Mouse (Mus musculus): ENCODE measurements around the gene Sox6. TPM values are rescaled to one million over a fixed set of nuclear protein-coding genes. Genes with fewer than 3 reads are reported as not detected.

The Sox6 gene
- total RNA-seq, 2 experiments from 2014 or later = 54.8 to 56.6 TPM

DNA sequence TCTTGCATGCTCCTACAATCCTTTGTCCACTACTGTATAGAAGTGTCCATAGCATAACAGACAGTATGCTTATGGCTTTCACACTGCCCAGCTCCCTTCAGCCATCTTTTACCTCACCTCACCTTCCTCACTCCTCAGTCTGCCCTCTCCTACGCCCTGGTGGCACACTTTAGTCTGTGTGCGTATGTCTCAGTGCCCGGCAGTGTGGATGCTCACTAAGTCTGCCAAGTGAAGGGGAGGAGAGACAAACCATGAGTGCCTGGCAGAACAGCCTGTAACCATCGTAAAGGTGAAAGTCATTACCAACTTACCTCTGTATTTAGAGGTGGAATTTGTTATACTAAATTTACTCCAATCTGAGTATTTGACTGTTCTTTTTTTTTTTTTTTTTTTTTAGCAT is 35.9 kb downstream of the Sox6 start:
- intact Hi-C loops (cut with DNase I) = no loop called here
- DNase-seq = no peak

DNA sequence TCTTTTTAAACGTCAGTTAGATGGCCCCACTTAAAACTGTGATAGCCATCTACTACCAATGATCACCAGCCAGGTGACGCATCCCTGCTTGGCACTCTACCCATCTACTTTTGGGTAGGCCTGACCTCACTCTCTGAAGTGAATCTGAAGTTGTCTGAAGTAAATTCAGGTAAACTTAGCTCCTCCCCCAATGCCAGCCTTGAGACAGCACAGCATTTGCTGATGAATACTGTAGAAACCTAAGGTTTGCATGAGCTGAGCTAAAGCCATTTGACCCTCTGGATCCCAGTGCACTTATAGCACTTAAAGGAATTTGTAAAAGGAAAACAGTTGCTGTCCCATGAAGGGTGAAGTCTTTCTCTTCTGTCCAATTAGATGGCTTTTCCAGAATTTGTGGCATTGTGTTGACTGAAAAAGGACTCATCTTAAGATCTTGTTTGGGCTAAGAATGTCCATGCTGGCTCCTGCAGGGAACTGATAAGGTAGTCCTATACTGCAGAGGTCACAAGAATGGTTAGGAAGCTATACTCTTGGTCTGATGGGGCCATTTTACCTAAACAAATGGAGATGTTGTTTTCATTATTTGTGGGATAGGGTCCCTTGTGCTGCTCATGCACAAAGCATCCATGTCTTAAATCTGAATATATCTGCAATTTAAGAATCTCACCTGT is 50.4 kb downstream of the Sox6 start:
- intact Hi-C loops (cut with DNase I) = no loop called here
- no peak for DNase-seq

- no peak for DNase-seq
- intact Hi-C loops (cut with DNase I) = no loop called here
These were observed 52.9 kb downstream of the Sox6 start for GRCm38 (mm10) chr7:115985716-115986115.

GRCm38 (mm10) chr7:115984076-115984475 is 54.5 kb downstream of the Sox6 start:
- intact Hi-C loops (cut with DNase I) = no loop called here
- DNase-seq = no peak

DNA sequence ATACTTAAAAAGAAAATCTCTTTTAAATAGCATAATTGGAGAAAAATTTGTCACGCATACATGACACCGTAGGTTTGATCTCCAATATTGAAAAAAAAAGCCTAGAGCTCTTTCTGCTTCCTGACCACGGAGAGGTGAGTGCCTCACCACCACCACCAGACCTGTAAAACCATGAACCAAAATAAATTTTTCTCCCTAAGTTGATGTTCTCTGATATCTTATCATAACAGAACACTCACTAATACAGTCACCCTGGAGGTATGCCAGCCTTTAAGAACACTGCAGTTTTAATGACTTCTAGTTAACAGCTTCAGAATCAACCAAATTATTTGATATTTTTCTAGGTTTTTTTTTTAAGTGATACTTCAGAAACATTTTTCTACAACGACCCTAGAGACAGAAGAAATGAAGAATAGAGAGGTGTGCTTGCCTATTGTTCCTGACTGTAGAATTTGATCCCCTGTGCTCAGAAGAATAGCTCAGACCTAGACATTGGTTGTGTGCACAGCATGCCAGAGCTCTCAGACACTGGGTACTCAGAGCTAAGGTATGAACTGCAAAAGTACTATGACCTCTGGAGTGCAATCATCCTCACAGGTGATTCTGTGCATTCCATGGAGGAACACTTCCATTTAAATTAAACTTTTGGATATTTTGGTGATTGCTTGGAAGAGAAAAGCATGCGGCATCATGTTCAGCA is 58.6 kb downstream of the Sox6 start:
- intact Hi-C loops (cut with DNase I) = no loop called here

GRCm38 (mm10) chr7:115974518-115974917 is 64.1 kb downstream of the Sox6 start:
- intact Hi-C loops (cut with DNase I) = no loop called here
- DNase-seq = no peak

More for the DNA sequence above, 58.6 kb downstream of the Sox6 start:
- no peak for DNase-seq

DNA sequence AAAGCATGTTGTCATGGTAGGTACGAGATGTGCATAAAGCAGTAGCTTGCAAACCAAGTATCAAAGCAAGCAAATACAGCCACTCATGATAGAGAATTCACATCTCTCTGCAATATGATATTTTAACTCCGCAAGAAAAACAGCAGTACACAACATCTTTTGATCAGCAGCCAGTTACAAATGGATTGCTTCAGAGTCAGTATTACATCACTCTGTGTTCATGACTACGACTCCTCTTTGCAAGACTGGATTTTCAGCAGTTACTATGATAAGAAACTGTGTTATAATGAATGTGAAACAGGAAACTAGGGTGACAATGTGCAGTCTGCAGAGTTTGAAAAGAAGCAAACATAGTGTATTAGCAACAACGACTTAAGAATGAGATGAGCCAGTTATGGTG is 71.4 kb downstream of the Sox6 start:
- no peak for DNase-seq
- intact Hi-C loops (cut with DNase I) = no loop called here

- DNase-seq = peak; percentile 21
- intact Hi-C loops (cut with DNase I) = no loop called here
These were observed 72.4 kb downstream of the Sox6 start for GRCm38 (mm10) chr7:115966181-115966580.

DNA sequence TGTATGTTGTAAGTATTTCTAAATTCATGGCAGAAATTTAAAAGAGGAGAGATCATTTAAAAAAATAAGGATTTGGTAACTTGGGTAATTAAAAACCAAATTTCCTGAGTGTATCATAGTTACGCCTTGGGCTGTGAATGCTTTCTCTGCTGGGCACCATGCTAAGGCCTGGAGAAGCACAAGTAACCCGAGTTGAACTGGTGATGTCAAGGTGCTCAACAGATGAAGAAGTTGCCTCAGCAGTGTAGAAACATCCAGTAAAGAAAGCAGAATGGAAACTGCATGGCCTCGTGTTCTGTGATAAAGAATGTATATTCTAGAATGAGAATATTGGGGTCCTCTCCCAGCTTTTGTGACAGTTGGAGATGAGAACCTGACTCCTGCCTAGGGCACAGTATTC is 85.5 kb downstream of the Sox6 start:
- DNase-seq = no peak
- intact Hi-C loops (cut with DNase I) = no loop called here

GRCm38 (mm10) chr7:115952235-115952634 is 86.4 kb downstream of the Sox6 start:
- intact Hi-C loops (cut with DNase I) = no loop called here

DNA sequence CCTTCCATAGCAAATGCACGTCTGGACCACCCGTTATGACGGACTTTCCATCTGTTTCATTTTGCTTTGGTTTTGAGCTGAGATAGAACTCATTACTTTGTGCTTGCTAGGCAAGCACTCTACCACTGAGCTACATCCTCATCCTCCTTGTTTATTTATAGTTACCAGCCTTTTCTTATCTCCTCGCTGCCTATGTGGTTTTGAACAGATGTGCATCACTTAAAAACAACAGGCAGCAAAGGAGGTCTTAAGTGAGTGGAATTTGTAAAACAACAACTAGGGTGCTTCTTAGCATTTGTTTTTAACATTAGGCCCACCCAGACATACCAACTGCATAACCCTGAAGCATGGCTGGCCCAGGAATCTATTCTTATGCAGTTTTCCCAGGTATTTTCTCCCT is 86.9 kb downstream of the Sox6 start:
- intact Hi-C loops (cut with DNase I) = no loop called here
- no peak for DNase-seq

More at GRCm38 (mm10) chr7:115952235-115952634, 86.4 kb downstream of the Sox6 start:
- DNase-seq = no peak

GRCm38 (mm10) chr7:115947916-115948315 is 90.7 kb downstream of the Sox6 start:
- DNase-seq = no peak
- intact Hi-C loops (cut with DNase I) = no loop called here

DNA sequence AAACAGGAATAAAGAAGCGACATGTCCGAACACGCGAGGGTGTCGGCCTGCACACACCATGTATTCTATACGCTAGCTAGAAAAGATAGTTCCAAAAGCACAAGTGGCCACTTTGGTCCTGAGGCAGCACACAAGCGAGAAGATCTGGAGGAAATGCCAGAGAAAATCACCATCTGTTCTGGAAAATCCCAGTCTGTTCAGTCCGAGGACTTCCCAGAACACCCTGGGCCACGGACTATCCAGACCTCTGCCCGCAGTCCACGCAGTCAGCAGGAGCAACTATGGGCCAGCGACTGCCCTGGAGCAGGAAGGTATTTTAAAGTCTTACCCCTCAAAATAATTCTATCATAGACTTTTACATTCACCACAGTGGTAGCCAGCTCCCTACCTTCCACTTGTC is 92.0 kb downstream of the Sox6 start:
- intact Hi-C loops (cut with DNase I) = no loop called here
- no peak for DNase-seq

DNA sequence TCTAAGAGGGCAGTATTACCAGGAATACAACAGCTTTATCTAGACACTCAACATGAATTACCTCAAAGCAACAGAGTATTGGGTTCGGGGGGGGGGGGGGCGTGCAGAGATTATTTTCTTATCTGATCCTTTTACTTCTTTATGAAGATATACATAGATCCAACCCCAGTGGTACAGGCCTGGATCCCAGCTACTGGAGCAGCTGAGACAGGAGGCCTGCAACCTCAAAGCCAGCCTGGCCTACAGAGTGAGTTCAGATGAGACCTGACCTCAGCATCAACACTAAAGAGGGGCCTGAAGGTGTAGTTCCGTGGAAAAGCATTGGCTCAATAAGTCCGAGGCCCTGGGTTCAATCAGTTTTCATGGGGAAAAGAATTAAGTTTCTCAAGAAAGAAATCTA is 93.1 kb downstream of the Sox6 start:
- intact Hi-C loops (cut with DNase I) = no loop called here

DNA sequence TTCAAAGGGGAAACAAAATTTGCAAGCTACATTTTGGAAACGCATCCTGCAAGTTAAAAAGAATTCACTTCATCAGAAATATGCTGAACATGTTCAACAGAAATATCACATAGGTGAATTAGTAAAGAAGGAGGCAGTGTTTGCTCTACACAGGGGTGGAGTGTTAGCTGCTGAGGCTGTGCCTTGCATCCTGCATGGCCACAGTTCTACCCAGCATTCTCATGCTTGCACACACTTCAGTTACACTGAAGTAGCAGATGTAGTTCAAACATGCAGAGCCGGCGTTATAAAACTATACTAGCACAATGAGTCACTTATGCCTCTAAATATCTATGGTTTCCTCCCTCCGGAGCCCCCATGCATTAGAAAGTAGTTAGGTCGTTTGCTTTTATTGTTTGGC is 94.3 kb downstream of the Sox6 start:
- intact Hi-C loops (cut with DNase I) = no loop called here
- no peak for DNase-seq

More for the DNA sequence above, 93.1 kb downstream of the Sox6 start:
- DNase-seq = no peak

- DNase-seq = no peak
- intact Hi-C loops (cut with DNase I) = no loop called here
These were observed 96.8 kb downstream of the Sox6 start for GRCm38 (mm10) chr7:115941766-115942165.

GRCm38 (mm10) chr7:115939292-115939691 is 99.3 kb downstream of the Sox6 start:
- DNase-seq = no peak
- intact Hi-C loops (cut with DNase I) = no loop called here

- intact Hi-C loops (cut with DNase I) = no loop called here
- no peak for DNase-seq
These were observed 101.7 kb downstream of the Sox6 start for GRCm38 (mm10) chr7:115936908-115937307.

GRCm38 (mm10) chr7:115915338-115915737 is 123.3 kb downstream of the Sox6 start:
- no peak for DNase-seq
- intact Hi-C loops (cut with DNase I) = no loop called here

DNA sequence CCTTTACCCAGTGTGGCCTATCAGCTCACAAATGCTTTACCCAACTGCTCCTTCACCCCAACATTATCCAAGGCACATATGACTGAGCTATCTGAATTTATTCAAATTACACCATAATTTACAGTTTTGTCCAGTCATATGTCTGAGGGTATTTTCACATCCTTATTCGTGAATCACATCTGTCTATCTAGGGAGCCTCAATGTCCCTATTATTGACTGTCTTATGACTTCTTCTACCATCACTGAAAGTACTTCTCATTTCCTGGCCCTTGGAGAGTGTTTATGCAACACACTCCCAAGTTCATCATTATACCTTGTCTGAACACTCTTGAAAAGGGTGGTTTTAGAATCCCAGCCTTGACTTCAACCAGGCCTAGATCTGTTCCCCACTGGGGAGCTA is 128.3 kb downstream of the Sox6 start:
- no peak for DNase-seq
- intact Hi-C loops (cut with DNase I) = no loop called here

DNA sequence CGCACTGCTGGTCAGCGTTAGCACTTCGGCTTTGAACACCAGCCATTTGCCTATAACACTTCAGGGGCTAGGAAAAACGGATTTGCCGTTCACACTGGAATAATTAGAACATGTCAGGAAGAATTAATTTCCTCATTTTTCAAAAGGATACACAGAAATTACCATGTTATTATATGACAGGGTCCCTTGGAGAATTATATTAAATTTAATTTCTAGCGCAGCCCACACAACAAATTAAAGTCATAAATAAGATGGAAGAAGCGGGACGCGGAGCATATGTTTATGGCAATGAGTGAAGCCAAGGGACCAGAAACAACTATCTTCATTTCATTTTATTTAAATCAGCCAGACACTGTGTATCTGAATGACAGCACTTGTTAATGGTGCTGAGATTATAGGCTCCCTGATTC is 133.8 kb downstream of the Sox6 start:
- no peak for DNase-seq
- intact Hi-C loops (cut with DNase I) = no loop called here

All from left cerebral cortex, postnatal 4 days (tissue).